Mouse (Mus musculus) embryonic facial prominence, embryonic 11.5 days (tissue): ENCODE data around the gene Ddx5. TPM values are rescaled to one million over a fixed set of nuclear protein-coding genes. Genes with fewer than 3 reads are reported as not detected.

Experiments used
- ATAC-seq: fragments of 200-750 bp; cut with Nextera tagmentation; replicated peaks from 2 replicates; pipeline ENCODE4 v1.8.0; 2017; ENCODE audit warnings: low read depth; ENCODE audit not compliant: insufficient number of reproducible peaks, low FRiP score, low TSS enrichment
- DNase-seq: peaks from one replicate; pipeline ENCODE4 v3.0.0-alpha.2; 2015; ENCODE audit warnings: low spot score
- H3K27ac ChIP-seq: fragments of 300-500 bp; sonication (generic); replicated peaks from 2 replicates; pipeline ENCODE4 v1.5.1; 2014; ENCODE audit warnings: mild to moderate bottlenecking, low read depth, low read length, control low read depth
- H3K27me3 ChIP-seq: fragments of 300-500 bp; sonication (generic); 2 replicates; pipeline ENCODE4 v1.6.1; 2014; ENCODE audit warnings: mild to moderate bottlenecking, low read length, moderate library complexity, mixed read lengths; ENCODE audit not compliant: control insufficient read depth, insufficient read depth
- H3K36me3 ChIP-seq: fragments of 300-500 bp; sonication (generic); replicated peaks from 2 replicates; pipeline ENCODE4 v1.6.1; 2014; ENCODE audit warnings: low read depth, mild to moderate bottlenecking, low read length, moderate library complexity, mixed read lengths; ENCODE audit not compliant: control insufficient read depth, insufficient read depth
- H3K4me1 ChIP-seq: fragments of 300-500 bp; sonication (generic); 2 replicates; pipeline ENCODE4 v1.6.1; 2014; ENCODE audit warnings: low read length, mixed read lengths; ENCODE audit not compliant: control insufficient read depth, insufficient read depth
- H3K4me2 ChIP-seq: fragments of 300-500 bp; sonication (generic); 2 replicates; pipeline ENCODE4 v1.6.1; 2014; ENCODE audit warnings: low read depth, mild to moderate bottlenecking, control low read depth, low read length, moderate library complexity
- H3K4me3 ChIP-seq: fragments of 300-500 bp; sonication (generic); 2 replicates; pipeline ENCODE4 v1.5.1; 2014; ENCODE audit warnings: low read depth, low read length, control low read depth
- H3K9ac ChIP-seq: fragments of 300-500 bp; sonication (generic); replicated peaks from 2 replicates; pipeline ENCODE4 v1.6.1; 2014; ENCODE audit warnings: mild to moderate bottlenecking, control low read depth, low read length
- H3K9me3 ChIP-seq: fragments of 300-500 bp; sonication (generic); replicated peaks from 2 replicates; pipeline ENCODE4 v1.6.1; 2016; ENCODE audit warnings: mild to moderate bottlenecking, low read length, inconsistent platforms, mixed read lengths; ENCODE audit not compliant: control insufficient read depth
- WGBS: fragments of 180-500 bp; shearing (Covaris S2); extraction: QIAGEN DNeasy Blood & Tissue Kit; methylation state at CpG from one replicate; pipeline ENCODE4 v1.1.7; 2014; 5-methylcytosine and 5-hydroxymethylcytosine counted together
- polyA plus RNA-seq: library from polyadenylated mRNA; unstranded; fragments of >200 nt; fragmentation: Nextera tagmentation; extraction: Ambion mirVana; gene quantifications from 2 replicates; pipeline ENCODE4 v1.2.1, GENCODE M21; 2014

Gene Ddx5
- polyA plus RNA-seq = 498 and 533 TPM in 2 replicates

DNA sequence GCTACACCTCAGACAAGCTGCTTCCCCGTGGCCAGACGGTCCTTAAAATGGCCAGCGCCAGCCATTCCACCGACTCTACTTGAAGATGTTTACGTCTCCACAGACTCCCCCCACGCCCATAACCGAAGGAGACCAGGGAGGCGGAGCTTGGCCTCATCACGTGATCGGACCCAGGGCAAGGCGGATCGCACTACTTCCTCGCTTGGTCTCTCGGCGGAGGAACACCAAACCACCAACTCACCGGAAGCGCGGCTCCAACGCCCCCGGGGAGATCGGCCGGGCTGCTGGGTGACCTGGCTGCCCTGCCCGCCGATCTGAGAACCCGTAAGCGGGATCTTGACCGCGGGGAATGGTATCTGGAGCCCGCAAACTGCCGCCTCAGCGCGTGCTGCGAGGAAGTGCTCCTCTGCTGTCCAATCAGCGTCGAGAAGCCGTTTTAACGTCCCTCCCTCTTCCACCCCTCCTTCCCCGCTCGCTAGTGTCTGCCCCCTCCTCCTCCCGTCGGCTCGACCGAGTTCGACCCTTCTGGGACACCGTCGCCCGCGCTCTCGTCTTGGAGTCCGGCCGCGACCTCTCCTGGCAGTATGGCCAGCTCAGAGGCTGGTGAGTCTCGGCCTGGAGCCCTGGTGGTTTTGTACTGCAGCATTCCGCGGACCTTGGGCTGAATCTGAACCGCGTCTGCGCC is at the start of gene Ddx5, which contains the start of gene Cep95:
Gene Ddx5, minus strand, starts transcription at position 411 of the 685 bp plus-strand sequence.
Gene Cep95, plus strand, starts transcription at position 478 of the 685 bp plus-strand sequence.
- Histone ChIP-seq H3K36me3 (peaks cover 8% of the 10 kb centered on the region), H3K27ac (peak within 1 kb of the TSS; percentile 94), H3K4me3 (peak within 1 kb of the TSS; percentile 83), H3K4me2 (peak within 1 kb of the TSS; percentile 48), H3K9me3 (no peaks in the 10 kb centered on the region), H3K4me1 (no peaks in the 10 kb centered on the region), H3K27me3 (no peaks in the 10 kb centered on the region), H3K9ac (peak within 1 kb of the TSS; percentile 99)
- ATAC-seq (peak; percentile 89), DNase-seq (peak; percentile 98)
- WGBS = under 1% methylated on average over 58 of the region's 58 CpGs

DNA sequence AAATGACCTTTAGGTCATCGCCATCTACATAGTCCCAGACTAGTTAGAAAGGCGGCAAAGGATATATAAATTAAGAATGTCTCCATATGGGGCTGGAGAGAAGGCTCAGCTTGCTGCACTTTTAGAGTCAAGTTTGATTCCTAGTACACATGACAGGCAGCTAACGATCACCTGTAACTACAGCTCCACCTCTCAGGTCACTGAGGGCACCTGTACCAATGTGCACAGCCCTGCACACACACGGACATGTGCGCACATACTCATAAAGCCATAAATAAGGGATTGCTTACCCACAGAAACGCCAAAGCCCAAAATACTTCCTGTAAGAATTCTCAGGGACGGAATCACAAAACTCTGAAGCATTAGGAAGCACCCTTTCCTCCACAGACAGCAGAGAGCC is 39.1 kb upstream of the Ddx5 start:
- Histone ChIP-seq H3K27me3 (no peaks in the 10 kb centered on the region), H3K4me1 (no peaks in the 10 kb centered on the region), H3K9ac (no peak overlapping the region), H3K36me3 (no peaks in the 10 kb centered on the region; the same call in 1 of the 2 replicates), H3K9me3 (no peaks in the 10 kb centered on the region), H3K4me3 (no peak overlapping the region), H3K27ac (no peak overlapping the region), H3K4me2 (no peak overlapping the region)
- DNase-seq (no peak), ATAC-seq (no peak)
- WGBS = 89% methylated on average over 7 of the region's 7 CpGs

DNA sequence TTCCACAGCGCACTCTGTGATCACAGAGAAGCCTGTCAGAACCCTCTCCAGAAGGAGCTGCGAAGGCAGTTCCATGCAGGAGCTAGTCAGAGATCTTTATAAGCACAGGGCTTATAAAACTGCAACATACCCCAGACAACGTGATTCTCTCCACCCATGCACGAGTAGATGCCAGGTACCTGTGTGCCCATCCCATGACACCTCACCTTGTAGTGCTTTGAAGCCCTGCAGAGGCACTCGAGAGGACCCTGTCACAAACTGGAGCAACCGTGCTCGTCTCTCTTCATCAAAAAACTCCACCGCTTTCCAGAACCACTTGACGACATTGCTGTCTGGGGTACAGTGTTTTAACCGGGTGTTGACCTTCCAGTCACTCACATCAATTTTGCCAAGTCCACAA is 35.4 kb upstream of the Ddx5 start:
- Histone ChIP-seq H3K4me3 (no peak overlapping the region), H3K9ac (no peak overlapping the region), H3K4me1 (no peaks in the 10 kb centered on the region), H3K36me3 (peaks cover under 1% of the 10 kb centered on the region; the same call in 1 of the 2 replicates), H3K9me3 (no peaks in the 10 kb centered on the region), H3K27me3 (no peaks in the 10 kb centered on the region), H3K27ac (no peak overlapping the region), H3K4me2 (no peak overlapping the region)
- DNase-seq (no peak), ATAC-seq (no peak)
- 92% methylated on average over 10 of the region's 10 CpGs for WGBS

DNA sequence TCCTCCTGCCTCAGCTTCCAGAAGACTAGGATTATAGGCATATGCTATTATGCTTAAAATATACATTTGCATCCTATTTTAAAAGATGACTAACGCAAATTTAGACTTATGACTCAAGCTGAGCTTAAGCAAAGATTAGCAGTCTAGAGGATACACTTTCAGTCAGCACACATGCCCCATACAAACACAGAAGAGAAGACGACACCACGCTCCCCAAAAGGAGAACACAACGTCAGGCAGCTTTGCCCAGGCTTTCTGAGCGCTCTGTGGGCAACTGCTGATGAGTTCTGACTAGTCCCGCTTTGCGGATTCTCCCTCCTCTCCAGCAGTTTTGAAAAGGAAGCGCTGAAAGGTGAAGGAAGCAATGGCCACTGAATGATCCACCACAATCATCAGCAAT is 34.8 kb upstream of the Ddx5 start:
- no peak for DNase-seq
- Histone ChIP-seq H3K4me3 (no peak overlapping the region), H3K9ac (no peak overlapping the region), H3K4me2 (no peak overlapping the region), H3K36me3 (peaks cover 2% of the 10 kb centered on the region; the same call in 1 of the 2 replicates), H3K27me3 (no peaks in the 10 kb centered on the region), H3K9me3 (no peaks in the 10 kb centered on the region), H3K27ac (no peak overlapping the region), H3K4me1 (no peaks in the 10 kb centered on the region)
- 93% methylated on average over 8 of the region's 8 CpGs for WGBS
- ATAC-seq = no peak

DNA sequence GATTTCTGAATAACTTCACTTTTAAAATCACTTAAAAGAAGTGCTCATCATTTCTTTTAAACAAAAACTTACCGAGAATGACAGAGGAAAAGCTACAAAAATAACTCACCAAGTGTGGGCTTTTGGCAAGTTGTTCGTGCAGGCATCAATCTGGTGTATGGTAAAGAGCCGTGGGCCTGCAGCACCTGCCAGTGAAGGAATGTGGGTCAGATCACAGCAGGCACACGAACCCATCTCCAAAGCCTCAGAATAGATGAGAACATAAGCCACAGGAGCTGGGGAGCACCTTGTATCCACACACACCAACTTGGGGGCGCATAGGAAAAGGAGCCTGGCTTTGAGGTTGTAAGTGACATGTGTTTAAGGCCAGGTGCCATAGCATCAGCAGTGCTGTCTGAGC is 33.9 kb upstream of the Ddx5 start:
- Histone ChIP-seq H3K9ac (no peak overlapping the region), H3K27ac (no peak overlapping the region), H3K4me1 (no peaks in the 10 kb centered on the region), H3K4me2 (no peak overlapping the region), H3K9me3 (no peaks in the 10 kb centered on the region), H3K36me3 (peaks cover 2% of the 10 kb centered on the region; the same call in 1 of the 2 replicates), H3K27me3 (no peaks in the 10 kb centered on the region), H3K4me3 (no peak overlapping the region)
- ATAC-seq = no peak
- WGBS = 93% methylated on average over 5 of the region's 5 CpGs
- DNase-seq = no peak

DNA sequence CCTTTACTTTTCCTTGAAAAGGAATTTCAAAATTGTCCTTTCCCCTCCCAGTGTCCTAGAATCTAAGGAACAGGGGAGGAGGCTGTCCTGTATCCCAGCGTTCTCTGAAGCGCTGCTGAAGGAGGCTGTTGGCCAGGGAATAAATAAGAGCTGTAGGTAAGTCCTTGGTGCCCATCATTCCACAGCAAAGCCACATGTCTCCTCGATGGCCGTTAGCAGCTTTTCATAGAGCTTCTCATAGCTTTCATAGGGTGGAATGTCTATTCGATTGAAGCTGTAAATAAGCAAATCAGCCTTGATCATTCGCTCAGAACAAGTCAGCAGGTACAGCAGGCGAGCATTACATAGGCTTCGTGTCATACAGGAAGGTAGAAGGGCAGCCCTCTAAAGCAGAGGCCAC is 33.5 kb upstream of the Ddx5 start:
- H3K9me3 ChIP-seq = no peaks in the 10 kb centered on the region
- H3K27me3 ChIP-seq = no peaks in the 10 kb centered on the region
- H3K4me3 ChIP-seq = no peak overlapping the region
- H3K9ac ChIP-seq = no peak overlapping the region
- 92% methylated on average over 8 of the region's 8 CpGs for WGBS
- ATAC-seq = no peak
- no peak for DNase-seq
- peaks cover 2% of the 10 kb centered on the region; the same call in 1 of the 2 replicates for H3K36me3 ChIP-seq
- no peaks in the 10 kb centered on the region for H3K4me1 ChIP-seq
- no peak overlapping the region for H3K4me2 ChIP-seq
- no peak overlapping the region for H3K27ac ChIP-seq

DNA sequence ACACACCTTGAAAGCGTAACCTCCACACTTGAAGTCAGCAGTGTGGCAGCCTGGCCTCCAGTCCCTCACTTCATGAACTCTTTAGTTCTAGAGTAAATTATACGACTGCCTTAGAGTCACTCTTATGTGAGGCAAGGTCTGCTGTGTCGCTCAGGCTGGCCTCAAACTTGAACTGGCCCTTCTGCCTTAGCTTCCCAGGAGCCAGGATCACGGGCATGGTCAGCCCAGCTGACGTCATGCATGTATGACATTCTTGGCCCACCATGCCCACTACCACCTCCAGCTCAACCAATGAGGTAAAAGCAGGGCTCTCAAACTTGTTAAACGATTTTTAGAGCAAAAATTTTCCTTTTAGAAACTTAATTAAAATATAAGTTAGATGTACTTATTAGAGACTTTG is 32.4 kb upstream of the Ddx5 start:
- Histone ChIP-seq H3K27ac (no peak overlapping the region), H3K4me2 (no peak overlapping the region), H3K27me3 (no peaks in the 10 kb centered on the region), H3K4me3 (no peak overlapping the region), H3K9me3 (no peaks in the 10 kb centered on the region), H3K36me3 (peaks cover 6% of the 10 kb centered on the region), H3K9ac (no peak overlapping the region), H3K4me1 (no peaks in the 10 kb centered on the region)
- ATAC-seq (no peak), DNase-seq (no peak)
- WGBS = 87% methylated on average over 6 of the region's 6 CpGs

DNA sequence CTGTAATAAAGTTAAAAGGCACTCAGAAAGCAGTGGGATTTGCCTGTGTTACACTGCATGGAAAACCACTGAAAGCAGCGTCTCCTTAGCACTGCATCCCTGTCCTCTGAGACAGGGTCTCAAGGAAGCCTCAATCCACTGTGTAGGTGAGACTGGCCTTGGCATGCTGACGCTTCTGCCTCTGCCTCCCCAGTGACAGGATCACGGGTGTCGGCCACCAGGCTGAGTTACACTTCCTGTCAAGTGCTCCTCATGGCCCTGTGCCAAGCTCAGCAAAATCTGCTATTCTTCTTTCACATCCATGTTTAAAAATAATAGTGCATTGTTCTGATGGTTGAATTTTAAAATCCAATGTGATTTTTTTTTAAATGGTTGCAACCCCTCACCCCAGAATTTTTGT is 32.0 kb upstream of the Ddx5 start:
- WGBS = 70% methylated on average over 4 of the region's 4 CpGs
- no peak for ATAC-seq
- Histone ChIP-seq H3K9ac (no peak overlapping the region), H3K36me3 (peaks cover 6% of the 10 kb centered on the region), H3K4me2 (no peak overlapping the region), H3K4me3 (no peak overlapping the region), H3K27me3 (no peaks in the 10 kb centered on the region), H3K27ac (no peak overlapping the region), H3K4me1 (no peaks in the 10 kb centered on the region), H3K9me3 (no peaks in the 10 kb centered on the region)
- no peak for DNase-seq
